Mouse (Mus musculus) adrenal gland, adult 2 months (tissue): ENCODE measurements around the gene Arsa. TPM values are rescaled to one million over a fixed set of nuclear protein-coding genes. Genes with fewer than 3 reads are reported as not detected.

Source experiments
- DNase-seq: peaks from one replicate; pipeline ENCODE4 v3.0.0; 2021
- polyA plus RNA-seq: library from polyadenylated mRNA; depleted of rRNA; stranded (reverse); fragments of >200 nt; gene quantifications from 2 replicates; pipeline ENCODE4 v1.2.3, GENCODE M21; 2012
- total RNA-seq, 2 experiments: library from RNA; stranded (reverse); gene quantifications; 2 replicates each; pipeline ENCODE4 v1.2.3; 2021

The Arsa gene
- total and polyA plus RNA-seq, 3 experiments: 16.6 to 57.6 (median 24.5) TPM

GRCm38 (mm10) chr15:89494970-89495369 is 17.7 kb upstream of the Arsa start:
- no peak for DNase-seq

- DNase-seq: no peak
These were observed 11.4 kb upstream of the Arsa start for GRCm38 (mm10) chr15:89488611-89489117.

- no peak for DNase-seq
These were observed 11.0 kb upstream of the Arsa start for GRCm38 (mm10) chr15:89488182-89488581.

GRCm38 (mm10) chr15:89480584-89480983 is 3.4 kb upstream of the Arsa start:
- peak; percentile 84 for DNase-seq

GRCm38 (mm10) chr15:89478622-89479021 is 1.4 kb upstream of the Arsa start:
- no peak for DNase-seq

GRCm38 (mm10) chr15:89477806-89478205 is 581 bp upstream of the Arsa start:
- no peak for DNase-seq

GRCm38 (mm10) chr15:89476475-89476815 is 780 bp downstream of the Arsa start:
- no peak for DNase-seq

GRCm38 (mm10) chr15:89475611-89476474 is 1.4 kb downstream of the Arsa start:
- peak; percentile 97 for DNase-seq

- no peak for DNase-seq
These were observed 2.0 kb downstream of the Arsa start for GRCm38 (mm10) chr15:89475293-89475600.

- no peak for DNase-seq
These were observed 2.5 kb downstream of the Arsa start for GRCm38 (mm10) chr15:89474596-89475292.

GRCm38 (mm10) chr15:89473921-89474320 is 3.3 kb downstream of the Arsa start:
- no peak for DNase-seq

- DNase-seq: no peak
These were observed 3.9 kb downstream of the Arsa start for GRCm38 (mm10) chr15:89473370-89473769.

- no peak for DNase-seq
These were observed 5.7 kb downstream of the Arsa start for GRCm38 (mm10) chr15:89471476-89471875.

GRCm38 (mm10) chr15:89468577-89468976 is 8.6 kb downstream of the Arsa start:
- no peak for DNase-seq

- no peak for DNase-seq
These were observed 12.2 kb downstream of the Arsa start for GRCm38 (mm10) chr15:89465052-89465451.

GRCm38 (mm10) chr15:89463334-89464235 is 13.6 kb downstream of the Arsa start:
- DNase-seq: no peak

- DNase-seq: no peak
These were observed 15.0 kb downstream of the Arsa start for GRCm38 (mm10) chr15:89462176-89462575.

- no peak for DNase-seq
These were observed 15.9 kb downstream of the Arsa start for GRCm38 (mm10) chr15:89461321-89461720.

- DNase-seq: no peak
These were observed 16.9 kb downstream of the Arsa start for GRCm38 (mm10) chr15:89460298-89460697.

- DNase-seq: no peak
These were observed 17.4 kb downstream of the Arsa start for GRCm38 (mm10) chr15:89459821-89460220.

GRCm38 (mm10) chr15:89458942-89459341 is 18.3 kb downstream of the Arsa start:
- DNase-seq: no peak

- no peak for DNase-seq
These were observed 21.6 kb downstream of the Arsa start for GRCm38 (mm10) chr15:89455642-89456041.
